Mouse (Mus musculus) kidney, adult 2 months (tissue): ENCODE results near the gene Skida1.

Experiments used
- CTCF ChIP-seq: fragments of 200-500 bp; conservative IDR thresholded peaks from 2 replicates; pipeline ENCODE4 v1.5.1; 2011; ENCODE audit warnings: low read depth, mild to moderate bottlenecking, control low read depth, low read length, moderate library complexity, mixed read lengths; ENCODE audit not compliant: insufficient read depth, insufficient read length
- POLR2A ChIP-seq: fragments of 200-500 bp; IDR thresholded peaks from one replicate; pipeline ENCODE4 v1.6.1; 2011; ENCODE audit warnings: low read depth, low read length, control low read depth

GRCm38 (mm10) chr2:18038141-18038752 is 10.6 kb downstream of the Skida1 start:
- TF ChIP-seq POLR2A, result no peak
- TF ChIP-seq CTCF, result no peak
